Mouse (Mus musculus): ENCODE measurements around the gene Mpst. TPM values are rescaled to one million over a fixed set of nuclear protein-coding genes. Genes with fewer than 3 reads are reported as not detected.

The Mpst gene
- polyA plus RNA-seq, 1 experiment = 13.3 TPM

- H3K4me1 ChIP-seq (ENCODE audit: control insufficient read depth, insufficient read depth, low read length) = no peaks in the 10 kb centered on the region
- no peak for TF ChIP-seq CTCF (IDR thresholded peaks at IDR 0.05; ENCODE audit: borderline replicate concordance, insufficient read depth, low read length)
- no peak for TF ChIP-seq POLR2A (IDR thresholded peaks at IDR 0.05; ENCODE audit: low read depth, low read length)
- no peak overlapping the region for H3K4me3 ChIP-seq (ENCODE audit: insufficient read depth, low read length)
- no peak overlapping the region for H3K27ac ChIP-seq (ENCODE audit: insufficient read depth, low read length)
These were observed 37.6 kb downstream of the Mpst start for GRCm38 (mm10) chr15:78443857-78444256.

GRCm38 (mm10) chr15:78447121-78447520 lies 40.9 kb downstream of the Mpst start:
- Histone ChIP-seq H3K4me3 (ENCODE audit: insufficient read depth, low read length) (no peak overlapping the region), H3K27ac (ENCODE audit: insufficient read depth, low read length) (no peak overlapping the region), H3K4me1 (ENCODE audit: control insufficient read depth, insufficient read depth, low read length) (peaks cover 7% of the 10 kb centered on the region; the same call in 1 of the 2 replicates)
- TF ChIP-seq CTCF (IDR thresholded peaks at IDR 0.05; ENCODE audit: borderline replicate concordance, insufficient read depth, low read length) (no peak), POLR2A (IDR thresholded peaks at IDR 0.05; ENCODE audit: low read depth, low read length) (no peak)

- Histone ChIP-seq H3K27ac (ENCODE audit: insufficient read depth, low read length) (peak overlapping the region; percentile 90), H3K4me1 (ENCODE audit: control insufficient read depth, insufficient read depth, low read length) (peaks cover 7% of the 10 kb centered on the region; the same call in 1 of the 2 replicates), H3K4me3 (ENCODE audit: insufficient read depth, low read length) (peak overlapping the region; percentile 1; the same call in 1 of the 2 replicates)
- TF ChIP-seq POLR2A (IDR thresholded peaks at IDR 0.05; ENCODE audit: low read depth, low read length) (no peak; the same call in 1 of the 2 replicates), CTCF (IDR thresholded peaks at IDR 0.05; ENCODE audit: borderline replicate concordance, insufficient read depth, low read length) (peak; percentile 50; the same call in 1 of the 2 replicates)
These were observed 41.7 kb downstream of the Mpst start for GRCm38 (mm10) chr15:78447746-78448535.

- Histone ChIP-seq H3K27ac (ENCODE audit: insufficient read depth, low read length) (peak overlapping the region; percentile 91), H3K4me3 (ENCODE audit: insufficient read depth, low read length) (no peak overlapping the region), H3K4me1 (ENCODE audit: control insufficient read depth, insufficient read depth, low read length) (peaks cover 9% of the 10 kb centered on the region; the same call in 1 of the 2 replicates)
- TF ChIP-seq POLR2A (IDR thresholded peaks at IDR 0.05; ENCODE audit: low read depth, low read length) (no peak), CTCF (IDR thresholded peaks at IDR 0.05; ENCODE audit: borderline replicate concordance, insufficient read depth, low read length) (no peak)
These were observed 42.9 kb downstream of the Mpst start for GRCm38 (mm10) chr15:78449131-78449530.

- Histone ChIP-seq H3K27ac (ENCODE audit: insufficient read depth, low read length) (peak overlapping the region; percentile 91), H3K4me3 (ENCODE audit: insufficient read depth, low read length) (no peak overlapping the region), H3K4me1 (ENCODE audit: control insufficient read depth, insufficient read depth, low read length) (peaks cover 9% of the 10 kb centered on the region; the same call in 1 of the 2 replicates)
- TF ChIP-seq POLR2A (IDR thresholded peaks at IDR 0.05; ENCODE audit: low read depth, low read length) (0 out of 2 replicates have a peak, but pooled peaks have one; percentile 14), CTCF (IDR thresholded peaks at IDR 0.05; ENCODE audit: borderline replicate concordance, insufficient read depth, low read length) (no peak)
These were observed 43.6 kb downstream of the Mpst start for GRCm38 (mm10) chr15:78449694-78450418.

GRCm38 (mm10) chr15:78450419-78450768 lies 44.2 kb downstream of the Mpst start:
- TF ChIP-seq CTCF (IDR thresholded peaks at IDR 0.05; ENCODE audit: borderline replicate concordance, insufficient read depth, low read length) = no peak
- TF ChIP-seq POLR2A (IDR thresholded peaks at IDR 0.05; ENCODE audit: low read depth, low read length) = no peak
- H3K4me1 ChIP-seq (ENCODE audit: control insufficient read depth, insufficient read depth, low read length) = peaks cover 9% of the 10 kb centered on the region; the same call in 1 of the 2 replicates
- H3K4me3 ChIP-seq (ENCODE audit: insufficient read depth, low read length) = no peak overlapping the region
- peak overlapping the region; percentile 88 for H3K27ac ChIP-seq (ENCODE audit: insufficient read depth, low read length)

- no peak for TF ChIP-seq CTCF (IDR thresholded peaks at IDR 0.05; ENCODE audit: borderline replicate concordance, insufficient read depth, low read length)
- TF ChIP-seq POLR2A (IDR thresholded peaks at IDR 0.05; ENCODE audit: low read depth, low read length) = no peak
- Histone ChIP-seq H3K4me3 (ENCODE audit: insufficient read depth, low read length) (no peak overlapping the region), H3K4me1 (ENCODE audit: control insufficient read depth, insufficient read depth, low read length) (peaks cover 9% of the 10 kb centered on the region; the same call in 1 of the 2 replicates), H3K27ac (ENCODE audit: insufficient read depth, low read length) (peak overlapping the region; percentile 88; the same call in 1 of the 2 replicates)
These were observed 45.0 kb downstream of the Mpst start for GRCm38 (mm10) chr15:78451201-78451600.

- Histone ChIP-seq H3K4me1 (ENCODE audit: control insufficient read depth, insufficient read depth, low read length) (peaks cover 9% of the 10 kb centered on the region; the same call in 1 of the 2 replicates), H3K27ac (ENCODE audit: insufficient read depth, low read length) (no peak overlapping the region), H3K4me3 (ENCODE audit: insufficient read depth, low read length) (no peak overlapping the region)
- TF ChIP-seq POLR2A (IDR thresholded peaks at IDR 0.05; ENCODE audit: low read depth, low read length) (no peak), CTCF (IDR thresholded peaks at IDR 0.05; ENCODE audit: borderline replicate concordance, insufficient read depth, low read length) (no peak)
These were observed 46.7 kb downstream of the Mpst start for GRCm38 (mm10) chr15:78452929-78453328.

- TF ChIP-seq POLR2A (IDR thresholded peaks at IDR 0.05; ENCODE audit: low read depth, low read length) (no peak), CTCF (IDR thresholded peaks at IDR 0.05; ENCODE audit: borderline replicate concordance, insufficient read depth, low read length) (no peak)
- Histone ChIP-seq H3K4me3 (ENCODE audit: insufficient read depth, low read length) (no peak overlapping the region), H3K27ac (ENCODE audit: insufficient read depth, low read length) (no peak overlapping the region), H3K4me1 (ENCODE audit: control insufficient read depth, insufficient read depth, low read length) (peaks cover 3% of the 10 kb centered on the region; the same call in 1 of the 2 replicates)
These were observed 49.0 kb downstream of the Mpst start for GRCm38 (mm10) chr15:78455168-78455567.
